Mouse (Mus musculus) small intestine, adult 2 months (tissue): ENCODE measurements around the gene Aup1.

Experiments used
- CTCF ChIP-seq: fragments of 200-500 bp; IDR thresholded peaks from 2 replicates; pipeline ENCODE4 v1.5.1; 2012; ENCODE audit warnings: low read depth, mild to moderate bottlenecking, control low read depth, inconsistent platforms, low read length, moderate library complexity, mixed read lengths; ENCODE audit not compliant: insufficient replicate concordance, insufficient read length; ENCODE audit errors: extremely low read depth
- POLR2A ChIP-seq: fragments of 200-500 bp; IDR thresholded peaks from 2 replicates; pipeline ENCODE4 v1.6.1; 2012; ENCODE audit warnings: low read depth, mild to moderate bottlenecking, control low read depth, inconsistent platforms, low read length, moderate library complexity

DNA sequence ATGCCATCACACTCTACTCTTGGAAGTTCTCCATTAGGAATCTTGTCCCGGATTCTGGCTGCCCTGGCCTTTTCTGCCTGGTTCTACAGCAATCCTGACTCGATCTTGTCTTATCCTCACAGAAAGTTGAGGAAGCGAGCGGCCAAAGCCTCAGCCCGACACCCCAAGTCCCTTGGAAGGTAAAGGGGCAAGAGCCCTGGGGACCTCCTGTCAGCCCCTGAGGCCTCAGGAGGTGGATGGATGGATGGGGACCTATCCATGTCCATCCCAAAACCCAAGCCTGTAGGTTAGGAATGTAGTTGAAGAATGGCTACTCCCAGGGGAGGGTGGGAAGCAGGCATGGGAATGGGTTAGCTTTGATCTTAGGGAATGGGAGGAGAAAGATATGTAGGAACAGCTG, 10.3 kb upstream of the Aup1 start:
- TF ChIP-seq POLR2A, result no peak
- TF ChIP-seq CTCF, result no peak
